Mouse (Mus musculus) heart, adult 18-20 months (tissue): Measurements from ENCODE around the gene Lrrc8e. TPM values are rescaled to one million over a fixed set of nuclear protein-coding genes. Genes with fewer than 3 reads are reported as not detected.

Experiments used
- DNase-seq, 2 experiments: peaks; one replicate each; pipeline ENCODE4 v3.0.0; 2021 to 2022; ENCODE audit warnings: mixed read lengths in 1 of 2
- long read RNA-seq, 2 experiments: library from polyadenylated mRNA; stranded (forward); transcript quantifications; one replicate each; pipeline ENCODE4 v2.0.0; 2021
- total RNA-seq, 2 experiments: library from RNA; stranded (reverse); gene quantifications; 2 replicates each; pipeline ENCODE4 v1.2.3; 2021

The Lrrc8e gene
- 1 to 10 TPM in 1 of 2 experiments, under 1 TPM in 1; 0.21 to 1.3 TPM for total RNA-seq
- long read RNA-seq, experiment 1, partial matches to known transcripts = 0 of 1 reads
- long read RNA-seq, experiment 1, other reads (novel, unspliced or antisense) = 1 of 1 reads
- long read RNA-seq, experiment 2 = 0 reads

- DNase-seq = no peak
Observed at GRCm38 (mm10) chr8:4226739-4227347, at the start of gene Lrrc8e. Lrrc8e (plus strand) TSS chr8:4226827.

GRCm38 (mm10) chr8:4183409-4183808 lies 43.2 kb upstream of the Lrrc8e start:
- no peak for DNase-seq

- DNase-seq = no peak
Observed at GRCm38 (mm10) chr8:4186151-4186550, 40.5 kb upstream of the Lrrc8e start.

- DNase-seq = no peak
Observed at GRCm38 (mm10) chr8:4188605-4189004, 38.0 kb upstream of the Lrrc8e start.

GRCm38 (mm10) chr8:4189031-4189722 lies 37.5 kb upstream of the Lrrc8e start:
- DNase-seq = no peak

- no peak for DNase-seq
Observed at GRCm38 (mm10) chr8:4192305-4192704, 34.3 kb upstream of the Lrrc8e start.

- DNase-seq = peak; percentile 82 to 90
Observed at GRCm38 (mm10) chr8:4192807-4193587, 33.6 kb upstream of the Lrrc8e start.

- DNase-seq = no peak
Observed at GRCm38 (mm10) chr8:4193588-4193894, 33.1 kb upstream of the Lrrc8e start.

GRCm38 (mm10) chr8:4201321-4201720 lies 25.3 kb upstream of the Lrrc8e start:
- DNase-seq = no peak

- no peak for DNase-seq
Observed at GRCm38 (mm10) chr8:4205246-4206123, 21.1 kb upstream of the Lrrc8e start.

GRCm38 (mm10) chr8:4206182-4207015 lies 20.2 kb upstream of the Lrrc8e start:
- DNase-seq = no peak

GRCm38 (mm10) chr8:4207016-4207350 lies 19.6 kb upstream of the Lrrc8e start:
- DNase-seq = no peak

GRCm38 (mm10) chr8:4211097-4211496 lies 15.5 kb upstream of the Lrrc8e start:
- no peak for DNase-seq

GRCm38 (mm10) chr8:4212809-4213209 lies 13.8 kb upstream of the Lrrc8e start:
- no peak for DNase-seq

GRCm38 (mm10) chr8:4213210-4214005 lies 13.2 kb upstream of the Lrrc8e start:
- peak; percentile 53 to 61 for DNase-seq

GRCm38 (mm10) chr8:4214006-4214980 lies 12.3 kb upstream of the Lrrc8e start:
- peak; percentile 54 to 58 for DNase-seq

GRCm38 (mm10) chr8:4216296-4216695 lies 10.3 kb upstream of the Lrrc8e start:
- no peak for DNase-seq

- no peak for DNase-seq
Observed at GRCm38 (mm10) chr8:4216791-4217621, 9.6 kb upstream of the Lrrc8e start, which contains the start of gene Prr36. Prr36 (minus strand) TSS chr8:4217459.
